Mouse (Mus musculus) brown adipose tissue, adult 24 weeks (tissue): ENCODE data around the gene Clec5a. TPM values are rescaled to one million over a fixed set of nuclear protein-coding genes. Genes with fewer than 3 reads are reported as not detected.

Experiments
- H3K27ac ChIP-seq: fragments of 200-500 bp; replicated peaks from 2 replicates; pipeline ENCODE4 v1.5.1; 2012; ENCODE audit warnings: low read depth, mild to moderate bottlenecking, low read length
- H3K4me1 ChIP-seq: fragments of 200-500 bp; 2 replicates; pipeline ENCODE4 v1.6.1; 2012; ENCODE audit warnings: low read length, mixed read lengths; ENCODE audit not compliant: control insufficient read depth, insufficient read depth, insufficient read length
- H3K4me3 ChIP-seq: fragments of 200-500 bp; 2 replicates; pipeline ENCODE4 v1.5.1; 2012; ENCODE audit warnings: low read depth, mild to moderate bottlenecking, low read length, moderate library complexity; ENCODE audit not compliant: insufficient read depth
- polyA plus RNA-seq: library from polyadenylated mRNA; stranded (reverse); fragments of >200 nt; gene quantifications from 2 replicates; pipeline ENCODE4 v1.2.4, GENCODE M21; 2012; ENCODE audit not compliant: missing spikeins, insufficient read depth, insufficient read length

Clec5a gene
- polyA plus RNA-seq, 1 experiment: 1.5 TPM

GRCm38 (mm10) chr6:40554950-40555349 is 30.7 kb downstream of the Clec5a start, which contains the start of gene Olfr461:
Gene Olfr461, minus strand, starts transcription at chr6:40555050.
- Histone ChIP-seq H3K27ac (no peak within 1 kb of the TSS), H3K4me1 (no peaks in the 10 kb centered on the region), H3K4me3 (no peak within 1 kb of the TSS)

- Histone ChIP-seq H3K4me1 (no peaks in the 10 kb centered on the region), H3K27ac (no peak overlapping the region), H3K4me3 (no peak overlapping the region)
Measured at GRCm38 (mm10) chr6:40544690-40545089, 40.9 kb downstream of the Clec5a start.

Other genes starting within 250 kb of the Clec5a start
- 2.8 and 3.7 TPM in 2 replicates for gene E330009J07Rik, start 149.7 kb downstream of the Clec5a start, polyA plus RNA-seq
- gene Wee2, start 146.7 kb downstream of the Clec5a start, polyA plus RNA-seq: not detected in 2 replicates
- gene Ssbp1, start 114.5 kb downstream of the Clec5a start, polyA plus RNA-seq: 76.8 and 95.7 TPM in 2 replicates
- not detected in 2 replicates for gene Tas2r137, start 94.6 kb downstream of the Clec5a start, polyA plus RNA-seq
- gene Tas2r108, start 92.3 kb downstream of the Clec5a start, polyA plus RNA-seq: not detected in 2 replicates
- gene Prss37, start 66.3 kb downstream of the Clec5a start, polyA plus RNA-seq: not detected in 2 replicates
- gene Olfr461, start 30.8 kb downstream of the Clec5a start, polyA plus RNA-seq: not detected in 2 replicates
- gene Olfr460, start 16.3 kb downstream of the Clec5a start, polyA plus RNA-seq: not detected in 2 replicates
- not detected in 2 replicates for gene Tas2r138, start 27.5 kb upstream of the Clec5a start, polyA plus RNA-seq
- gene Mgam, start 43.0 kb upstream of the Clec5a start, polyA plus RNA-seq: 0.79 TPM in 1 of 2 replicates, not detected in the other